Mouse (Mus musculus) forebrain, embryonic 12.5 days (tissue): ENCODE data around the gene Tmem108. TPM values are rescaled to one million over a fixed set of nuclear protein-coding genes. Genes with fewer than 3 reads are reported as not detected.

Source experiments
- ATAC-seq: fragments of 200-750 bp; cut with Nextera tagmentation; 2 replicates; pipeline ENCODE4 v1.8.0; 2017; ENCODE audit warnings: moderate TSS enrichment; ENCODE audit not compliant: low FRiP score
- H3K27ac ChIP-seq: fragments of 300-500 bp; sonication (generic); 2 replicates; pipeline ENCODE4 v1.5.1; 2016; ENCODE audit warnings: mild to moderate bottlenecking
- H3K27me3 ChIP-seq: fragments of 300-500 bp; sonication (generic); 2 replicates; pipeline ENCODE4 v1.6.1; 2016; ENCODE audit warnings: mild to moderate bottlenecking
- H3K36me3 ChIP-seq: fragments of 300-500 bp; sonication (generic); replicated peaks from 2 replicates; pipeline ENCODE4 v1.6.1; 2016; ENCODE audit warnings: mild to moderate bottlenecking
- H3K4me1 ChIP-seq: fragments of 300-500 bp; sonication (generic); 2 replicates; pipeline ENCODE4 v1.6.1; 2016
- H3K4me2 ChIP-seq: fragments of 300-500 bp; sonication (generic); 2 replicates; pipeline ENCODE4 v1.6.1; 2016; ENCODE audit warnings: mild to moderate bottlenecking, moderate library complexity
- H3K4me3 ChIP-seq: fragments of 300-500 bp; sonication (generic); replicated peaks from 2 replicates; pipeline ENCODE4 v1.5.1; 2016; ENCODE audit warnings: mild to moderate bottlenecking
- H3K9ac ChIP-seq: fragments of 300-500 bp; sonication (generic); 2 replicates; pipeline ENCODE4 v1.6.1; 2016; ENCODE audit warnings: mild to moderate bottlenecking
- H3K9me3 ChIP-seq: fragments of 300-500 bp; sonication (generic); 2 replicates; pipeline ENCODE4 v1.6.1; 2016
- WGBS: fragments of 180-500 bp; shearing (Covaris S2); methylation state at CpG from one replicate; pipeline ENCODE4 v1.1.7; 2016; 5-methylcytosine and 5-hydroxymethylcytosine counted together
- polyA plus RNA-seq: library from polyadenylated mRNA; unstranded; fragments of >200 nt; fragmentation: Nextera tagmentation; extraction: Ambion mirVana; gene quantifications from 2 replicates; pipeline ENCODE4 v1.2.1, GENCODE M21; 2016

The Tmem108 gene
- polyA plus RNA-seq, 1 experiment from 2014 or later, result 34.5 TPM

- H3K27ac ChIP-seq, result no peak overlapping the region
- WGBS, result 79% methylated on average over 2 of the region's 2 CpGs
- no peak for ATAC-seq
Measured at GRCm38 (mm10) chr9:103646605-103647004, 115.0 kb downstream of the Tmem108 start.

GRCm38 (mm10) chr9:103645724-103646123 is 115.9 kb downstream of the Tmem108 start:
- no peaks in the 10 kb centered on the region for H3K9me3 ChIP-seq
- H3K4me2 ChIP-seq, result no peak overlapping the region
- no peak for ATAC-seq
- WGBS, result 97% methylated on average over 7 of the region's 7 CpGs
- H3K36me3 ChIP-seq, result no peaks in the 10 kb centered on the region
- H3K4me1 ChIP-seq, result peaks cover 9% of the 10 kb centered on the region
- no peaks in the 10 kb centered on the region for H3K27me3 ChIP-seq
- no peak overlapping the region for H3K27ac ChIP-seq
- H3K9ac ChIP-seq, result no peak overlapping the region
- H3K4me3 ChIP-seq, result no peak overlapping the region

More at GRCm38 (mm10) chr9:103646605-103647004, 115.0 kb downstream of the Tmem108 start:
- no peak overlapping the region for H3K4me3 ChIP-seq
- H3K9ac ChIP-seq, result no peak overlapping the region
- no peaks in the 10 kb centered on the region for H3K36me3 ChIP-seq
- no peaks in the 10 kb centered on the region for H3K27me3 ChIP-seq
- H3K4me2 ChIP-seq, result no peak overlapping the region
- H3K9me3 ChIP-seq, result no peaks in the 10 kb centered on the region
- H3K4me1 ChIP-seq, result peaks cover 2% of the 10 kb centered on the region

- no peak overlapping the region for H3K4me2 ChIP-seq
- no peak for ATAC-seq
- no peaks in the 10 kb centered on the region for H3K9me3 ChIP-seq
- no peak overlapping the region for H3K27ac ChIP-seq
- H3K4me3 ChIP-seq, result no peak overlapping the region
- no peak overlapping the region for H3K9ac ChIP-seq
- H3K27me3 ChIP-seq, result no peaks in the 10 kb centered on the region
- H3K4me1 ChIP-seq, result peaks cover 11% of the 10 kb centered on the region
- H3K36me3 ChIP-seq, result no peaks in the 10 kb centered on the region
- 72% methylated on average over 10 of the region's 10 CpGs for WGBS
Measured at GRCm38 (mm10) chr9:103642300-103642699, 119.3 kb downstream of the Tmem108 start.

- Histone ChIP-seq H3K4me2 (no peak overlapping the region), H3K4me1 (peaks cover 18% of the 10 kb centered on the region), H3K9me3 (no peaks in the 10 kb centered on the region), H3K9ac (no peak overlapping the region), H3K36me3 (no peaks in the 10 kb centered on the region), H3K27ac (no peak overlapping the region), H3K4me3 (no peak overlapping the region), H3K27me3 (no peaks in the 10 kb centered on the region)
- no peak for ATAC-seq
- WGBS, result 95% methylated on average over 4 of the region's 4 CpGs
Measured at GRCm38 (mm10) chr9:103641340-103641739, 120.3 kb downstream of the Tmem108 start.

- H3K9me3 ChIP-seq, result no peaks in the 10 kb centered on the region
- no peaks in the 10 kb centered on the region for H3K36me3 ChIP-seq
- peaks cover 22% of the 10 kb centered on the region for H3K4me1 ChIP-seq
- no peak overlapping the region for H3K27ac ChIP-seq
- no peaks in the 10 kb centered on the region for H3K27me3 ChIP-seq
- ATAC-seq, result no peak
- 60% methylated on average over 1 of the region's 1 CpGs for WGBS
- no peak overlapping the region for H3K4me2 ChIP-seq
- no peak overlapping the region for H3K9ac ChIP-seq
- H3K4me3 ChIP-seq, result no peak overlapping the region
Measured at GRCm38 (mm10) chr9:103639413-103639812, 122.2 kb downstream of the Tmem108 start.

- no peak for ATAC-seq
- H3K27me3 ChIP-seq, result no peaks in the 10 kb centered on the region
Measured at GRCm38 (mm10) chr9:103637451-103637850, 124.2 kb downstream of the Tmem108 start.

GRCm38 (mm10) chr9:103636847-103637246 is 124.8 kb downstream of the Tmem108 start:
- Histone ChIP-seq H3K9ac (no peak overlapping the region), H3K36me3 (no peaks in the 10 kb centered on the region), H3K4me3 (no peak overlapping the region), H3K27ac (no peak overlapping the region), H3K9me3 (no peaks in the 10 kb centered on the region), H3K4me2 (no peak overlapping the region), H3K27me3 (no peaks in the 10 kb centered on the region), H3K4me1 (peaks cover 22% of the 10 kb centered on the region)
- no peak for ATAC-seq
- 44% methylated on average over 3 of the region's 3 CpGs for WGBS

More at GRCm38 (mm10) chr9:103637451-103637850, 124.2 kb downstream of the Tmem108 start:
- Histone ChIP-seq H3K4me1 (peaks cover 22% of the 10 kb centered on the region), H3K27ac (no peak overlapping the region), H3K4me2 (no peak overlapping the region), H3K36me3 (no peaks in the 10 kb centered on the region), H3K9me3 (no peaks in the 10 kb centered on the region), H3K4me3 (no peak overlapping the region), H3K9ac (no peak overlapping the region)
- WGBS, result 75% methylated on average over 3 of the region's 3 CpGs

GRCm38 (mm10) chr9:103628861-103629469 is 132.7 kb downstream of the Tmem108 start:
- 10% methylated on average over 9 of the region's 9 CpGs for WGBS
- Histone ChIP-seq H3K4me2 (no peak overlapping the region), H3K9me3 (no peaks in the 10 kb centered on the region), H3K27me3 (peaks cover 4% of the 10 kb centered on the region; the same call in 1 of the 2 replicates), H3K4me1 (peaks cover 15% of the 10 kb centered on the region), H3K27ac (no peak overlapping the region; the same call in 1 of the 2 replicates), H3K9ac (no peak overlapping the region), H3K4me3 (no peak overlapping the region), H3K36me3 (no peaks in the 10 kb centered on the region)
- no peak for ATAC-seq

GRCm38 (mm10) chr9:103627404-103627900 is 134.2 kb downstream of the Tmem108 start:
- no peak overlapping the region for H3K27ac ChIP-seq
- no peaks in the 10 kb centered on the region for H3K36me3 ChIP-seq
- H3K9ac ChIP-seq, result no peak overlapping the region
- no peak overlapping the region for H3K4me3 ChIP-seq
- H3K9me3 ChIP-seq, result no peaks in the 10 kb centered on the region
- H3K4me2 ChIP-seq, result no peak overlapping the region
- peaks cover 4% of the 10 kb centered on the region; the same call in 1 of the 2 replicates for H3K27me3 ChIP-seq
- no peak for ATAC-seq
- 78% methylated on average over 8 of the region's 8 CpGs for WGBS
- H3K4me1 ChIP-seq, result peaks cover 15% of the 10 kb centered on the region

- H3K9ac ChIP-seq, result no peak overlapping the region
- H3K4me1 ChIP-seq, result peaks cover 15% of the 10 kb centered on the region
- ATAC-seq, result no peak
- peaks cover 4% of the 10 kb centered on the region; the same call in 1 of the 2 replicates for H3K27me3 ChIP-seq
- H3K4me3 ChIP-seq, result no peak overlapping the region
- no peak overlapping the region for H3K4me2 ChIP-seq
- H3K36me3 ChIP-seq, result no peaks in the 10 kb centered on the region
- 91% methylated on average over 4 of the region's 4 CpGs for WGBS
- no peaks in the 10 kb centered on the region for H3K9me3 ChIP-seq
- H3K27ac ChIP-seq, result no peak overlapping the region
Measured at GRCm38 (mm10) chr9:103626156-103626555, 135.5 kb downstream of the Tmem108 start.

GRCm38 (mm10) chr9:103624649-103625048 is 137.0 kb downstream of the Tmem108 start:
- 0 out of 2 replicates have a peak, but pooled peaks cover 4% of the 10 kb centered on the region for H3K27me3 ChIP-seq
- WGBS, result 45% methylated on average over 1 of the region's 1 CpGs
- H3K9ac ChIP-seq, result no peak overlapping the region
- H3K36me3 ChIP-seq, result no peaks in the 10 kb centered on the region
- peak; percentile 75 for ATAC-seq
- no peak overlapping the region for H3K4me3 ChIP-seq
- no peaks in the 10 kb centered on the region for H3K9me3 ChIP-seq
- H3K27ac ChIP-seq, result no peak overlapping the region
- H3K4me2 ChIP-seq, result no peak overlapping the region
- H3K4me1 ChIP-seq, result peaks cover 13% of the 10 kb centered on the region

GRCm38 (mm10) chr9:103623560-103624316 is 137.9 kb downstream of the Tmem108 start:
- 74% methylated on average over 19 of the region's 19 CpGs for WGBS
- H3K27me3 ChIP-seq, result 0 out of 2 replicates have a peak, but pooled peaks cover 4% of the 10 kb centered on the region
- no peak overlapping the region for H3K4me3 ChIP-seq
- H3K4me1 ChIP-seq, result peaks cover 9% of the 10 kb centered on the region
- H3K9ac ChIP-seq, result no peak overlapping the region
- no peaks in the 10 kb centered on the region for H3K36me3 ChIP-seq
- ATAC-seq, result no peak
- no peak overlapping the region for H3K4me2 ChIP-seq
- no peaks in the 10 kb centered on the region for H3K9me3 ChIP-seq
- H3K27ac ChIP-seq, result no peak overlapping the region
